Mouse (Mus musculus) hematopoietic stem cell, adult 5-6 weeks (primary cell): ENCODE data around the gene Dennd6b. TPM values are rescaled to one million over a fixed set of nuclear protein-coding genes. Genes with fewer than 3 reads are reported as not detected.
A peak's percentile ranks its signal among the peaks of the same experiment; 100 is the strongest.

Source experiments
- ATAC-seq, 2 experiments: fragments of 125-278 bp in 1 of 2; replicated peaks in 1 of 2; 2 replicates each; pipeline ENCODE4 v1.8.0; 2016 to 2017; ENCODE audit warnings: inconsistent platforms in 2 of 2, mild to moderate bottlenecking in 2 of 2, moderate number of reproducible peaks in 2 of 2, low read depth in 1 of 2, moderate TSS enrichment in 1 of 2; ENCODE audit not compliant: low FRiP score in 2 of 2, poor library complexity in 2 of 2, severe bottlenecking in 2 of 2, insufficient read depth in 1 of 2, low TSS enrichment in 1 of 2
- total RNA-seq: library from RNA; stranded (forward); fragments of 172-1452, 232-1000 nt; gene quantifications from 2 replicates; pipeline ENCODE4 v1.2.3, GENCODE M21; 2017

The Dennd6b gene
- total RNA-seq = 3.9 and 4.8 TPM in 2 replicates

DNA sequence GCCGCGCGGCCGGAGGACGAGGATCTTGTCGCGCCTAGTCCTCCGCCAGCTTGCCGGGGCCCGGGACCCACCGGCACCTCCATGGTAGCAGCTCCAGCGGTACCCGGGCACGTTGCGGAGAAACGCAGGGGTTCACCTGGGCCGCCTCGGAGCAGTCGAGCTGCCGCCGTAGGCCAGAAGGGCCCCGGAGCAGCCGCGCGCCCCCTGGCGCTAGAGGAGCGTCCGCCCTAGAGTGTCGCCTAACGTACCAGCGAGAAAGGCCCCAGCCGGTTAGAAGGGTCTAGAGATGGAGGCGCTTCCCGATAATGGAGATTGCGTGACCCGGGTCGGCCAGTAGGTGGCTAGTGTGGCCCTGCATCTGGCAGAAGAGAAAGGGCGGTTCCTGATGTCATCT, at the start of gene Dennd6b:
Gene Dennd6b (minus strand): TSS at position 184 of the 394 bp plus-strand sequence.
- ATAC-seq = peak; percentile 96 to 98

DNA sequence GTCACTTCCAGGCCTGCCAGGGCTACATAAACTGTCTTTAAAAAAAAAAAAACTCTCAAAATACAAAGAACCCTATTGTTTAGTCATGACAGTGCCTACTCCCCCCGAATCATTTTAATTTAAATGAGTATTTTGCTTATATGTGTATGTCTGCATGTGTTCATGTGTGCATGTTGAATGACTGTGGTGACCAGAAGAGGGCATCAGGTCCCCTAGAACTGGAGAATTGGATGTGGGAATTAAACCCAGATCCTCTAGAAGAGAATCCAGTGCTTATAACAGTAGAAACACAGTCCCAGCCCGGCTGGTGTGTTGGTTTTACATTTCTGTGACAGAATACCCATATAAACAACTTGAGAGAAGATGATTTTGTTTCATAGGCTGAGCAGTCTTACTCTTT, 44.7 kb upstream of the Dennd6b start:
- no peak for ATAC-seq

- ATAC-seq = peak; percentile 95
These were observed 43.6 kb upstream of the Dennd6b start for GRCm38 (mm10) chr15:89239751-89240392.

- no peak for ATAC-seq
These were observed 37.8 kb upstream of the Dennd6b start for GRCm38 (mm10) chr15:89234052-89234451.

- no peak for ATAC-seq
These were observed 37.3 kb upstream of the Dennd6b start for GRCm38 (mm10) chr15:89233586-89233985.

GRCm38 (mm10) chr15:89215611-89216233, 19.4 kb upstream of the Dennd6b start:
- ATAC-seq = peak; percentile 21 to 24; a peak in 2 of 4 replicates

DNA sequence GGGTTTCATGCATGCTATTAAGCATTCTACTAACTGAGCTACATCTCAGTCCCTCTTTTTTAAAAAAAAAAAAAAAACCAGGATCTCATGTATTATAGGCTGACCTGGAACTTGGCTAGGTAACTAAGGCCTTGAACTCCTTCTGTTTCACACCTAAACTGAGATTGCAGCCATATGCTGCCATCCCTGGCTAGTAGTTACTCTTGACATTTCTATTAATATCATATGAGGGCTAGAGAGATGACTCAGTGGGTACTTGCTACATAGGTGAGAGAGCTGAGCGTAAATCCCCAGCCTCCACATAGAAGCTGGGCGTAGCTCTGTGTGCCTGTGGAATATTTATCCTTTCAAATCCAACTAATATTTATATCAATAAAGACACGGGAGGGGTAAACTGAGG, 18.7 kb upstream of the Dennd6b start:
- no peak for ATAC-seq

- no peak for ATAC-seq
These were observed 17.2 kb upstream of the Dennd6b start for GRCm38 (mm10) chr15:89213517-89213916.

GRCm38 (mm10) chr15:89212495-89212894, 16.2 kb upstream of the Dennd6b start:
- no peak for ATAC-seq

- ATAC-seq = peak in 1 of 2 experiments; percentile 14; a peak in 1 of 4 replicates
These were observed 15.6 kb upstream of the Dennd6b start for GRCm38 (mm10) chr15:89211716-89212461.

DNA sequence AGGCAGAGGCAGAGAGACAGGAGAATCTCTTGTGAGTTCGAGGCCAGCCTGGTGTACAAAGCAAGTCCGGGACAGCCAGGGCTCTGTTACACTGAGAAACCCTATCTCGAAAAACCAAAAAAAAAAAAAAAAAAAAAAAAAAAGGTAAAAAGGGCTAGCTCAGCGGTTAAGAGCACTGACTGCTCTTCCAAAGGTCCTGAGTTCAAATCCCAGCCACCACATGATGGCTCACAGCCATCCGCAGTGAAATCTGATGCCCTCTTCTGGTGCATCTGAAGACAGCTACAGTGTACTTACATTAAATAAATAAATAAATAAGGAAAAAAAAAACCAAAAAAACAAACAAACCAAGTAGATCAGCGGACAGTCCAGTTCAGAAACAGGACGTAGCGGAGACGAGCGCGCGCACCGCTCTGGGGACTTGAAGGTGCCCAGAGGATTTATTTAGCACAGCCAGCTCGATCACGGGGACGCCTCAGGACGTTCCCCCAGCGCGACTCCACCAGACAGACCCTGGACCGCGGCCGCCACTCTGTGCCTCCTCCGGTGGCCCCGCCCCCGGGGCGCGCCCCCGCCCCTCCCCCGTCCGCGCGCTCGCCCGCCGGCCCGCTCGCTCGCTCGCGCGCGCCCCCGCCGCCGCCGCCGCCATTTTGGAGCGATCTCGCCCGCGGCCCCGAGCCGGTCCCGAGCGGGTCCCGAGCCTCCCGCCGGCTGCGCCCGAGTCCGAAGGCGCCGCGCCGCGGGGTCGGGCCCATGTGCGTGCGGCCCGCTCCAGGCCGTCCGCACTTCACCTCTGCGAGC, 14.8 kb upstream of the Dennd6b start, which contains the start of gene Ppp6r2:
Gene Ppp6r2 (plus strand): TSS at position 639 of the 801 bp plus-strand sequence.
- ATAC-seq = peak; percentile 47 to 57; a peak in 3 of 4 replicates

DNA sequence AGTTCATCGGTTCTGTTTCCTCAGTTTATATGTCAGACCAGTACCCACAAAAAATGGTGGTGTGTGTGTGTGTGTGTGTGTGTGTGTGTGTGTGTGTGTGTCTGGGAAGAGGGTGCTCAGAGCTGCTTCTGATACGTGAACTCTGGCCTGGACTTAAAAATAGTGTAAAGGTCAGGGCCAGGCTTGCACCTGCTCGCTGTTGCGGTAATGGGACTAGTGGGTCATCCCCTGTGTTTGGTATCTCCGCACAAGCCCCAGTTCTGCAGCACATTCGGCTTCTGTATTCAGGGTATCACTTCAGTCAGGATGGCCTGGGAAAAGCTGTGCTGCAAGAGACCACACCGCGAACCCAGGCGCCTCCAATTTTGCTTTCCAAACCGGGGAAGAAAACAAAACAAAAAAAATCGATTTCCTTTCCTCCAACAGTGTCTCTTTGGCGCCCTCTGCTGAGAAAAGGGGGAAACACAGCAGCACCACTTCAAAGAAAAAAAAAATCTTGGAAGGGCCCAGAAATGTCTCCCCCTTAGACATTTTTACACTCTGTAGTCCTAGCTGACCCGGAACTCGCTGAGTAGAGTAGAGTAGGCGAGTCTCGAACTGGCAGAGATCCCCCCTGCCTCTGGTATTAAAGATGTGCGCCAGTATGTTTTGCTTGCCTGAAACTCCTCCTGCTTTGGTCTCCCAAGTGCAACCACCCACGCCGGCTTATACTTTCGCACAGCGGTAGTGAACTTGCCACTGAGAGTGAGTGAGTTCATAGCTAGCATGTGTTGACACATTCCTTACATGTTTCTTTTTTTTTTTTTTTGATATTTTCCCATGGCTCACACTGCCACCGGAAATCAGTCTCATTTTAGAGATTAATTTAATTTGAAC, 13.8 kb upstream of the Dennd6b start:
- ATAC-seq = peak; percentile 61 to 82

GRCm38 (mm10) chr15:89207457-89207856, 11.2 kb upstream of the Dennd6b start:
- ATAC-seq = no peak

- no peak for ATAC-seq
These were observed 760 bp upstream of the Dennd6b start for GRCm38 (mm10) chr15:89197056-89197455.

GRCm38 (mm10) chr15:89195690-89196312, 495 bp downstream of the Dennd6b start:
- peak; percentile 78 to 86 for ATAC-seq

GRCm38 (mm10) chr15:89195261-89195681, 1.0 kb downstream of the Dennd6b start:
- ATAC-seq = no peak
